Mouse (Mus musculus) megakaryocyte, adult 5-6 weeks (primary cell): ENCODE results near the gene Cand2. TPM values are rescaled to one million over a fixed set of nuclear protein-coding genes. Genes with fewer than 3 reads are reported as not detected.

Source experiments
- ATAC-seq: 2 replicates; pipeline ENCODE4 v1.8.0; 2016; ENCODE audit warnings: mild to moderate bottlenecking, inconsistent platforms; ENCODE audit not compliant: poor library complexity, severe bottlenecking
- total RNA-seq, 2 experiments: library from RNA; stranded (forward) in 1 of 2; stranded (reverse) in 1 of 2; fragments of 153-499, 151-499 nt in 1 of 2; fragments of 221-1000, 200-1000 nt in 1 of 2; gene quantifications; 2 replicates each; pipeline versions ENCODE4 v1.2.3 to v1.2.4; 2015 to 2017

Cand2 gene
- total RNA-seq (2015) (0.34 and 0.38 TPM in 2 replicates), total RNA-seq (2017) (0.07 and 0.24 TPM in 2 replicates)

- ATAC-seq, result peak; percentile 59
Observed at GRCm38 (mm10) chr6:115774501-115774921, at the start of gene Cand2. Cand2 (plus strand) TSS chr6:115774538.

DNA sequence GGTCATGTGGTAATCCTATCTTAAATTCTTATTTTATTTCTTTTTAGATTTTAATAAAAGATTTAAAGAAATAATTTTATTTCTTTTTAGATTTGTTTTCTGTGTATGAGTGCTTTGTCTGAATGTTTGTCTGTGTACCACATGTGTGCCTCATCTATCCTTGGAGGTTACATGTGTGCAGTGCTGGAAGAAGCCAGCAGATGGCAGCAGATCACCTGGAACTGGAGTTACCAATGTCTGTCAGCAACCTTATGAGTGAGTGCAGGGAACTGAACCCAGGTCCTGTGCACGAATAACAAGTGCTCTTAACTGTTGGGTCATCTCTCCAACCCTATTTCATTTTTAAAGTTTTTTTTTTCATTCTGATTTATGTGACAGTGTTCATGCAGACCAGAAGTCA, 47.2 kb upstream of the Cand2 start:
- ATAC-seq, result peak; percentile 70

DNA sequence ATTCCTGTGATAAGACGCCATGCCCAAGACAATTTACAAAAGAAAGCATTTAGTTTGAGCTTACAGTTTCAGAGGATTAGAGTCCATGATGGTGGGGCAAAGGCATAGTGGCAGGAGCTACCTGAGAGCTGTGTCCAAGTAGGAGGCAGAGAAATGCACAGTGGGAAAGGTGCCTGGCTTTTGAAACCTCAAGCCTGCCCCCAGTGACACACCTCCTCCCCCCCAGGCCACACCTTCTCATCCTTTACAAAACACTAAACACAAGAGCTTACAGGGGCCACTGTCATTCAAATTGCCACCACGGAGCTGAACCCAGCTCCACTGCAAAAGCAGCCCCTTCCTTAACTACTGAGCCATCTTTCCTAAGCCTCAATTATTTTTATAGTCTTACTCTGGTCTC, 46.8 kb upstream of the Cand2 start:
- ATAC-seq, result no peak

GRCm38 (mm10) chr6:115730560-115731342, 43.6 kb upstream of the Cand2 start:
- ATAC-seq, result no peak

- no peak for ATAC-seq
Observed at GRCm38 (mm10) chr6:115732341-115732928, 41.9 kb upstream of the Cand2 start.

- no peak for ATAC-seq
Observed at GRCm38 (mm10) chr6:115734909-115735308, 39.4 kb upstream of the Cand2 start.

DNA sequence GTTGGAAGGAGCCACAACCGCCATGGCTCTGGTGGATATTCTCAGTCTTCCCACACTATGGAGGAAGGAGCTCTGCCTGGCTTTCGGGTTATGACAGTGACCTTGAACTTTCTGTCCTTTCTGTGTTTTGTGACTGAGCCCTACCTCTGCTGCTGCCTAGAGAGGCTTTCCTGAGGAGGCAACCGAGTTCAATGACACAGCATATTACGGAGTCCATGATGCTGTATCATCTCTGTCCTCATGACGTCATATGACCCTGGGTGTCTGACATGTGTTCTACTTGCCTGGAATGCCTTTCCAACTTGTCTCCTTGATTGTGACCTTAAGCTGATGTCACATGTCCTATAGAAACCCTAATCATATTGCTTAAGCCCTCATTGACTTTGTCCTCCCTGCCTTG, 35.3 kb upstream of the Cand2 start:
- ATAC-seq, result no peak

DNA sequence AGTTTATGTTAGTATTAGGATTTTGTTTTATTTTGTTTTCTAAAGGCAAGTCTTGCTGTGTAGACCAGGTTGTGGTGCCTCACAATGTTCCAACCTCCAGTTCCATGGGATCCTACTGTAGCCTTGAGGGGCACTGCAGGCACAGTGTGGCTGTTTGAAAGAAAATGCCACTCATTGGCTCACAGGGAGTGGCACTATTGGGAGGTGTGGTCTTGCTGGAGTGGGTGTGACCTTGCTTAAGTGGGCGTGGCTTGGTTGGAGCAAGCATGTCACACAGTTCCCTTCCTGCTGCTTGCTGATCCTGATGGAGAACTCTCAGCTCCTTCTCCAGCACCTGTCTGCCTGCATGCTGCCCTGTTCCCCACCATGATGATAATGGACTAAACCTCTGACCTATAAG, 30.8 kb upstream of the Cand2 start:
- peak; percentile 63 for ATAC-seq

GRCm38 (mm10) chr6:115746326-115746725, 28.0 kb upstream of the Cand2 start:
- ATAC-seq, result no peak

DNA sequence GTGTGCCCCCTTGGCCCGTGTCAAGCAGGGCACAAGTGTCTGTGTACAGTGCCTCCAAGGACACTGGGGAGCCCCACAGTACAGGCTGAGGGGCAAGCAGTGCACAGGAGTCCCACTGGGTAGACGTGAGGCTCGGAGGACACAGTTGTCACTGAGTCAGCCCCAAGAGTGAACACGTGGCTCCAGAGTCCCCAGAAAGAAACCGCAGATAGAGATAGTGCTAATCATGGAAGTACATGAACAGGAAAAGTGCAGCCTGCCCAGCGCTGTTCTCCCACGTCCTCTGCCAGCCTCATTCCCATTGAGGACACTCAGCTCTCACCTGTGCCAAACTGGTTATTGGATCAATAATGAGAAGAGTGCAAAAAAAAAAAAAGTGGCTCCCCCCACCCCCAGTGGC, 18.8 kb upstream of the Cand2 start:
- no peak for ATAC-seq

DNA sequence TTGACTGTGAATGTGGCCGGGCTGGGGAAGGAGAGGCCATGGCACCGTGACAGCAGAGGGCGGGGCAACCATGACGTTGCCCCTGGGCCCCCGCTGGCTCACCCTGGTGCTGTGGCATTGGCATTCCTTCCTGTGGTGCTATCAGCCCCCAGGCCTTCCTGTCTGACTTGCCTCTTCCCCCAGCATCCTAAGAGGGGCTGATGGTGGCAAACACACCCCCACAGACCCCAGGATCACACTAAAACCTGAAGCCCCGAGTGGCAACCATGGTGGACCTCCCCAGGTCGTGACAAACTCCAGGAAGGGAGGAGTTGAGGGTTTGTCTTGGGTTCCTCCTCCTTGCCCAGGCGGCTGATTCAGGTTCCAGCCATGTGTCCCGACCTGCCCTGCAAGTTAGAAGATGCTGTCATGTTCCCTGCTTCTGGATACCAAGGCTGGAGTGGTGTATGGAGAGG, 15.3 kb upstream of the Cand2 start:
- peak; percentile 73 for ATAC-seq

GRCm38 (mm10) chr6:115759461-115759860, 14.9 kb upstream of the Cand2 start:
- peak; percentile 69 for ATAC-seq

- ATAC-seq, result peak; percentile 16
Observed at GRCm38 (mm10) chr6:115760137-115760536, 14.2 kb upstream of the Cand2 start.

- no peak for ATAC-seq
Observed at GRCm38 (mm10) chr6:115760982-115761381, 13.4 kb upstream of the Cand2 start.

DNA sequence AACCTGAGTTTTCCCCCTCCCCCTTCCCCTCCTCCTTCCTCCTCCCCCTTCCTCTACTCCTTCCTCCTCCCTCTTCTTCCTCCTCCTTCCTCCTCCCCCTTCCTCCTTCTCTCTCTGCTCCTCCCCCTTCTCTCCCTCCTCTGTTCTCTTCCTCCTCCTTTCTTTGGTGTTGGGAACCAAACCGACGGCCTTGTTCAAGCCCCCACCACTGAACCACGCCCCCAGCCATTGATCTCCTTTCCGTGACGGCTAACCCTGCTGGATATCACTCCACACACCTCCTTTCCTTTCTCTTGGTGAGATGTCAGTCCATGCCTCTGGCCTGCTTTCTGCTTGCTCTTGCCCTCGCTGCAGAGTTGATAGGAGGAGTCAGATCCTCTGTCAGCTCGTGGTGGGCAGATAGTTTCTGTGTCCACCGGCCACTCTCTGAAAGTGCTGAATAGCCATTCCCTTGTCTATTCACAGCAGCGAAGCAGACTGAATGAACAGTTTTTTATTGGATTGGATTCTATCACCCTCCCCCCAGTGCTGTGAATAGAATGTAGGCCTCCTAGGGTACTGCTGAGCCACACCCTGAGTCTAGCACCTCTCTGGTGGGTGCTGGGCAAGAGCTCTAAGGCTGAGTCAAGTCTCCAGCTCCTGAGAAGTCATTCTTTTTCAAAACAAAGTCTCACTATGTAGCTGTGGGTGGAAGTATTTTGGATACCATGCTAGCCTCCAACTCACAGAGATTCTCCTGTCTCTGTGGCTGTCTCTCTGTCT, 12.2 kb upstream of the Cand2 start, which contains the start of gene Tmem40:
Tmem40 (minus strand) TSS at position 416 of the 762 bp plus-strand sequence.
- 0 out of 2 replicates have a peak, but pooled peaks have one; percentile 2 for ATAC-seq

GRCm38 (mm10) chr6:115764179-115764578, 10.2 kb upstream of the Cand2 start:
- ATAC-seq, result no peak

GRCm38 (mm10) chr6:115767357-115767756, 7.0 kb upstream of the Cand2 start:
- ATAC-seq, result peak; percentile 92

DNA sequence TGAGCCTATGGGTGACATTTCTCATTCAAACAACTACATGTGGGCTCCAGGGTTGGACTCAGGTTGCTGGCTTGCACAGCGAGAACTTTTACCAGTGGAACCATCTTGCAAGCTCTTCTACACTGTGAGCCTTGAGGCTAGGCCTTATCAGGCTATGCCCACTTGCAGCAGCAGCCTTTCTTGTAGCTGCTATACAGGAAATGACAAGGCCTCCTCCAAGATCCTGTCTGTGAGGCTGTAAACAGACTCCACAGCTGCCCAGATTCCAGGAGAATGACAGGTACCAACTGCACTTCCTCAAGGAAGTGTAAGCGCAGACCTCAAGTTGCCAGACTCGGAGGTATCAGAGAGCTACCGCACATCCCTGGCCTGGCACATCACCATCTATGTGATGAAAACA, 6.1 kb upstream of the Cand2 start:
- no peak for ATAC-seq

DNA sequence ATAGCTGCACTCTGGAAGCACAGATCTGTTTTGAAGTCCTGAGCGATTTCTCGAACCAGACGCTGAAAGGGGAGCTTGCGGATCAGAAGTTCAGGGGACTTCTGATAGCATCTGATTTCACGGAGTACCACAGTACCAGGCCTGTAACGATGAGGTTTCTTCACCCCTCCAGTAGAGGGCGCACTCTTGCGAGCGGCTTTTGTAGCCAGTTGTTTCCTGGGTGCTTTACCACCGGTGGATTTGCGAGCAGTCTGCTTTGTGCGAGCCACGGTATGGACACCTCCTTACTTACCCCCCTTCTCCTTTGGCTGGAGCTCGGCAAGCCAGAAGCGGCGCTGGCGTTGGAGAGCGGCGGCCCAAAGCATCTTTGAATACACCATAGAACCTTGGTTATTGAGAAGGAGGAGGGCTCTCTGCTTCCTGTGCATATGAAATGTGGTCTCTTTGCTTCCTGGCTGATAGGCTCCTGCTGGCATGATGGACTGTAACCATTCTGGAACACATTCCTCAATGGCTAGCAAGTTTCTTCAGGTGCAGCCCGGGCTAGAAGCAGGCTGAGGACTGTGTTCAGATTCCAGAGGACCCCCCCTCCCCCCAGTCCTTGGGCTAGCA, 4.2 kb upstream of the Cand2 start:
- no peak for ATAC-seq

DNA sequence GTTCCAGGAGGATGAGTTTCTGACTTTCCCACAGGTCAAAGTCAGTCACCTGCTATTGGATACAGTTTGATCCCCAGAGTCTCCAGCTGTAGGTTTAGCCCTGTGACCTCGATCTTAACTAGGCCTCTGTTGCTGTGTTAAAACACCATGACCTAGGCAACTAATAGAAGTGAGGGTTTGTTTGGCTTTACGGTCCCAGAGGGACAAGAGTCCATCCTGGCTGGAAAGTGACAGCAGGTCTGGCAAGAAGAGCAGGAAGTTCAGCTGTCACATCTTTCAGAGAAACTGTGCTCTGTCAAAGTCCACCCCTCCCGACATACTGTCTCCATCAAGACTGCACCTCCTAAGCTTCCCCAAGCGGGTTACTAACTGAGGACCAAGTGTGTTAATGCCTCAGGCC, 3.5 kb upstream of the Cand2 start:
- ATAC-seq, result no peak

DNA sequence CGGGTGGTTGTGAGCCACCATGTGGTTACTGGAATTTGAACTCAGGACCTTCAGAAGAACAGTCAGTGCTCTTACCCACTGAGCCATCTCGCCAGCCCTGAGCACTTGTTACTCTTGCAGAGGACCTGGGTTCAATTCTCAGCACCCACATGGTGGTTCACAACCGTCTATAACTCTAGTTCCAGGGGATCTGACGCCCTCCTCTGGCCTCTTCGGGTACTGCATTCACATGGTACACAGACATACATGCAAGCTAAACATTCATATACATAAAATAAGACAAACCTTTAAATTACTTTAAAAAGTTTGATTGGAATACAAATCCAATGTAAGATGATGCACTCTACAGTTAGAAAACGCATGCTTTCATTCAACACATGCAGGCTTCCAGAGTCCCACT, 2.1 kb upstream of the Cand2 start:
- no peak for ATAC-seq
